Mouse (Mus musculus) hindbrain, embryonic 13.5 days (tissue): ENCODE measurements around the gene Rgs2. TPM values are rescaled to one million over a fixed set of nuclear protein-coding genes. Genes with fewer than 3 reads are reported as not detected.

Experiments used
- ATAC-seq: fragments of 200-750 bp; cut with Nextera tagmentation; 2 replicates; pipeline ENCODE4 v1.8.0; 2017; ENCODE audit warnings: moderate TSS enrichment; ENCODE audit not compliant: low FRiP score
- H3K27ac ChIP-seq: fragments of 300-500 bp; sonication (generic); 2 replicates; pipeline ENCODE4 v1.5.1; 2015; ENCODE audit warnings: inconsistent platforms, mild to moderate bottlenecking, moderate library complexity
- H3K27me3 ChIP-seq: fragments of 300-500 bp; sonication (generic); 2 replicates; pipeline ENCODE4 v1.6.1; 2015; ENCODE audit warnings: mild to moderate bottlenecking, inconsistent platforms
- H3K36me3 ChIP-seq: fragments of 300-500 bp; sonication (generic); 2 replicates; pipeline ENCODE4 v1.6.1; 2015; ENCODE audit warnings: mild to moderate bottlenecking, inconsistent platforms
- H3K4me1 ChIP-seq: fragments of 300-500 bp; sonication (generic); replicated peaks from 2 replicates; pipeline ENCODE4 v1.6.1; 2015; ENCODE audit warnings: inconsistent platforms
- H3K4me2 ChIP-seq: fragments of 300-500 bp; sonication (generic); 2 replicates; pipeline ENCODE4 v1.6.1; 2015; ENCODE audit warnings: inconsistent platforms, mild to moderate bottlenecking, moderate library complexity
- H3K4me3 ChIP-seq: fragments of 300-500 bp; sonication (generic); 2 replicates; pipeline ENCODE4 v1.5.1; 2015; ENCODE audit warnings: mild to moderate bottlenecking, inconsistent platforms
- H3K9ac ChIP-seq: fragments of 300-500 bp; sonication (generic); 2 replicates; pipeline ENCODE4 v1.6.1; 2015; ENCODE audit warnings: mild to moderate bottlenecking, inconsistent platforms
- H3K9me3 ChIP-seq: fragments of 300-500 bp; sonication (generic); 2 replicates; pipeline ENCODE4 v1.6.1; 2016; ENCODE audit warnings: inconsistent platforms
- WGBS: fragments of 180-500 bp; shearing (Covaris S2); methylation state at CpG from one replicate; pipeline ENCODE4 v1.1.7; 2015; 5-methylcytosine and 5-hydroxymethylcytosine counted together
- polyA plus RNA-seq: library from polyadenylated mRNA; unstranded; fragments of >200 nt; fragmentation: Nextera tagmentation; extraction: Ambion mirVana; gene quantifications from 2 replicates; pipeline ENCODE4 v1.2.1, GENCODE M21; 2015

The Rgs2 gene
- polyA plus RNA-seq, 1 experiment from 2014 or later, result 132 TPM

- H3K27ac ChIP-seq, result no peak overlapping the region
- no peak overlapping the region for H3K9ac ChIP-seq
- 0 out of 2 replicates have a peak, but pooled peaks have one; percentile 46 for ATAC-seq
- no peaks in the 10 kb centered on the region for H3K36me3 ChIP-seq
- no peak overlapping the region for H3K4me3 ChIP-seq
- no peak overlapping the region for H3K4me2 ChIP-seq
- H3K9me3 ChIP-seq, result no peaks in the 10 kb centered on the region
- H3K27me3 ChIP-seq, result no peaks in the 10 kb centered on the region
- no peaks in the 10 kb centered on the region; the same call in 1 of the 2 replicates for H3K4me1 ChIP-seq
- 56% methylated on average over 2 of the region's 2 CpGs for WGBS
These were observed 21.7 kb downstream of the Rgs2 start for GRCm38 (mm10) chr1:143982085-143982764.

DNA sequence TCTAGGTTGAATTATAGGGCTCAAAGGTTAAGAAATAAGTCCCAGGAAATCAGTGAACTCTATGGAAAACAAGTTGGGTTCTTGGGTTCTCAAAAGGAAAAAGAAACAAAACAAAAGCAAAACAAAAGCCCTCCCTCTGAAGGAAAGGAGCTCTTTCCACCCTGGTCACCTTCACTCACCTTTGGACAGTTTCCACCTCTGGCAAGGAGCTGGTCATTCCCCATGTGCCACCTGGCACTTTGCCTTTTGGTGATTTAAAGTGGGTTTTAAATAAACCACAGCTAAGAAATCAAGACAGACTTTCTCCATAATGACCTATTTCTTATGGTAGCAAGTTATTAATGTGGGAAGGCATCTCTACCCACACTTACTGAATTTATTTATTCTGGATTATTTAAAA, 23.1 kb downstream of the Rgs2 start:
- Histone ChIP-seq H3K9ac (no peak overlapping the region), H3K4me3 (no peak overlapping the region), H3K27me3 (no peaks in the 10 kb centered on the region), H3K9me3 (no peaks in the 10 kb centered on the region), H3K4me2 (no peak overlapping the region), H3K36me3 (no peaks in the 10 kb centered on the region), H3K27ac (no peak overlapping the region), H3K4me1 (no peaks in the 10 kb centered on the region; the same call in 1 of the 2 replicates)
- ATAC-seq, result no peak

DNA sequence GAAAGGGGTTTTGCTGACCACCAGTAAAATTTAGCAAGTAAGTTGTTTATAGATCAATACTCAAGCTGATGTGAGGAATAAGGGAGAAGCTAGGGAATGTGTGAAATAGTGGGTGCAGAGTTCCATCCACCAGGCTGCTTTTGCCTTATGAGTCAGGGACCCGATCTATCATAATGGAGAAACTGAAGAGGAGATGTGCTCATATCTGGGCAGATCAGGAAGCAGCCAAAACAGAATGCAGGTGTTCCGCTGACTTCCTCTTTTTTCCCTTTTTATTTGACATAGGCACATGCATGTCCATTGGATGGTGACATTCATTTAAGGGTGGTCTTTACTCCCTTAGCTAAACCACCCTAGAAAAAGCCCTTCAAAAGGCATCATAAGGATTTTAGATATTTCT, 29.3 kb downstream of the Rgs2 start:
- Histone ChIP-seq H3K27ac (no peak overlapping the region), H3K4me2 (no peak overlapping the region), H3K27me3 (no peaks in the 10 kb centered on the region), H3K36me3 (no peaks in the 10 kb centered on the region), H3K9me3 (no peaks in the 10 kb centered on the region), H3K9ac (no peak overlapping the region), H3K4me3 (no peak overlapping the region), H3K4me1 (no peaks in the 10 kb centered on the region)
- no peak for ATAC-seq
- 95% methylated on average over 2 of the region's 2 CpGs for WGBS

DNA sequence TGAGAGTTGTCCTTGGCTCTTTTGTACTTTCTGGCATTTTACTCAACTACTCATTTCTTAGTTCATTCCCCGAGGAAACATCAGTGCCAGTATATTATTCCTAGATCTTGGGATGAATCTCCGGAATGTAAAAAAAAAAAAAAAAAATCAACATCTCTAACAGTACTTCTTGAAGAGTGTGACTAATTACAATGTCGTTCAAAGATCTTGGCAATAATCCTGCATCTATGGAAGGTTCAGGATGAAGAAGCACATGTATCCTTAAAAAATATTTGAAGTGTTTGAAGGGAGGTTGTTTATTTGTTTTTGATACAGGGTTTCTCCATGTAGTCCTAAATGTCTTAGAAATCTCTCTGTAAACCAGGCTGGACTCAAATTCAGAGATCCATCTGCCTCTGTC, 41.7 kb downstream of the Rgs2 start:
- H3K36me3 ChIP-seq, result no peaks in the 10 kb centered on the region
- H3K4me1 ChIP-seq, result no peaks in the 10 kb centered on the region
- no peaks in the 10 kb centered on the region for H3K9me3 ChIP-seq
- 78% methylated on average over 3 of the region's 3 CpGs for WGBS
- no peak overlapping the region for H3K4me3 ChIP-seq
- no peaks in the 10 kb centered on the region for H3K27me3 ChIP-seq
- ATAC-seq, result no peak
- no peak overlapping the region for H3K9ac ChIP-seq
- no peak overlapping the region for H3K27ac ChIP-seq
- no peak overlapping the region for H3K4me2 ChIP-seq

DNA sequence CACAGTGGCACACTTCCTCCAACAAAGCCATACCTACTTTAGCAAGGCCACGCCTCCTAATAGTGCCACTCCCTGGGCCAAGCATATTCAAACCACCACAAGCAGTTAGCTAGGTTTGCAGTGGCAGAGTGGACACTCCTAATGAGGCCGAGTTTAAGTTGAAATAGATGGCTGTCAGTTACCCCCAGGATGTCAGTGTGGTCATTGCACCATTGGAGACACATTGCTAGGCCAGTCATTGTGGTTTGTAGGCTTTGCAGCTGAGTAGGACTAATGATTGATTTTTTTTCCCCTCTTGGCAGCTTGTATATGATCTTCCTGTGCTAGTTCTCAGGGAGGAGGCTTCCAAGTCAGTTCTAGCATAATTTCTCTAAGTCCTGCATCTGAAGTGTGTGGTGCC, 43.6 kb downstream of the Rgs2 start:
- Histone ChIP-seq H3K27ac (no peak overlapping the region), H3K4me1 (no peaks in the 10 kb centered on the region), H3K4me2 (no peak overlapping the region), H3K4me3 (no peak overlapping the region), H3K9me3 (no peaks in the 10 kb centered on the region), H3K9ac (no peak overlapping the region), H3K36me3 (no peaks in the 10 kb centered on the region), H3K27me3 (no peaks in the 10 kb centered on the region)
- WGBS, result 89% methylated on average over 2 of the region's 2 CpGs
- ATAC-seq, result no peak

DNA sequence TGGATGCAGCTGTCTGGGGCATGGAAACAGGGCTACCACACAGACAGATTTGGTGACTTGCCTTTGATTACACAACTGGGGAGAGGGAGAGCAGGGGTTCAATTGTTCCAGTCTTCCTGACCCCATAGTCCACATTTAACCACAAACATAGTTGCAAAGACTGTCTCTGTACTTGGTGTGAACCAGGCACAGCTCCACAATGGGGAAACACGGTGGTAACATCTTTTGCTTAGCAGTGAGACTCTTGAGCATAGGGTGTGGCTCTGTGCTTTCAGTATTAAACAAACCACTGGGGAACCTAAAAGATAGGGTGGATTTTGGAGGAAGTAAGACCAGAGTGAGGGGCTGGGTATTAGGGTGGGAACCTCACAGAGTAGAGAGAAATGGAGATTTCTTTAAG, 47.9 kb downstream of the Rgs2 start:
- Histone ChIP-seq H3K9ac (no peak overlapping the region), H3K4me1 (no peaks in the 10 kb centered on the region), H3K4me3 (no peak overlapping the region), H3K27me3 (no peaks in the 10 kb centered on the region), H3K27ac (no peak overlapping the region), H3K36me3 (no peaks in the 10 kb centered on the region), H3K4me2 (no peak overlapping the region), H3K9me3 (no peaks in the 10 kb centered on the region)
- 73% methylated on average over 1 of the region's 1 CpGs for WGBS
- ATAC-seq, result no peak

DNA sequence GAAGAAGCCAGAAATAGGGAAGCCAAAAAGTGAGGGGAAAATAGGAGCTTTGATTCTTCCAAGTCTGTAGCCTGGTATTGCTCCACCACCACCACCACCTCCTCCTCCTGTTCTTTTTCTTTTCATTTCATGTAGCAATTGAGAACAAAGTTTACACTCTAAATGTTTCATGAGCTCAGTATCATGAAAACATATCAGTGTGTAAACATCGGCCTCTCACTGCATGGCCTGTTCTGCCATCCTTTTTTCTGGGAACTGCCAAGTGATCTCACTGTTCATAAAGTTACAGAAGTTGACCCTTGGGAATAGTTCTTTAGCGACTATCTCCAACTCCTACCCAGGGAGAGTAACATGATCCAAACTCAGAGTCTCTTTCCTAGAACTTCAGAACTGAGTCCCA, 51.1 kb downstream of the Rgs2 start:
- H3K9ac ChIP-seq, result no peak overlapping the region
- H3K4me3 ChIP-seq, result no peak overlapping the region
- no peaks in the 10 kb centered on the region for H3K4me1 ChIP-seq
- no peaks in the 10 kb centered on the region for H3K9me3 ChIP-seq
- no peaks in the 10 kb centered on the region for H3K36me3 ChIP-seq
- H3K27ac ChIP-seq, result no peak overlapping the region
- ATAC-seq, result no peak
- no peak overlapping the region for H3K4me2 ChIP-seq
- 86% methylated on average over 2 of the region's 2 CpGs for WGBS
- no peaks in the 10 kb centered on the region for H3K27me3 ChIP-seq

Other genes starting within 250 kb of the Rgs2 start
- gene Trove2, start 227.1 kb downstream of the Rgs2 start, polyA plus RNA-seq, result 39.9 and 40.6 TPM in 2 replicates
- gene Uchl5, start 226.9 kb downstream of the Rgs2 start, polyA plus RNA-seq, result 65.9 and 76.9 TPM in 2 replicates
- 0.77 and 0.94 TPM in 2 replicates for gene Rgs13, start 173.2 kb upstream of the Rgs2 start, polyA plus RNA-seq
- gene Rgs1, start 245.1 kb upstream of the Rgs2 start, polyA plus RNA-seq, result 0.19 TPM in 1 of 2 replicates, not detected in the other